Mouse (Mus musculus) yolk sac, embryonic 10.5 days (tissue): Measurements from ENCODE around the gene Rps6kc1.

Experiments used
- DNase-seq: peaks from one replicate; pipeline ENCODE4 v3.0.0-alpha.2; 2017; ENCODE audit warnings: low spot score

Rps6kc1 gene

DNA sequence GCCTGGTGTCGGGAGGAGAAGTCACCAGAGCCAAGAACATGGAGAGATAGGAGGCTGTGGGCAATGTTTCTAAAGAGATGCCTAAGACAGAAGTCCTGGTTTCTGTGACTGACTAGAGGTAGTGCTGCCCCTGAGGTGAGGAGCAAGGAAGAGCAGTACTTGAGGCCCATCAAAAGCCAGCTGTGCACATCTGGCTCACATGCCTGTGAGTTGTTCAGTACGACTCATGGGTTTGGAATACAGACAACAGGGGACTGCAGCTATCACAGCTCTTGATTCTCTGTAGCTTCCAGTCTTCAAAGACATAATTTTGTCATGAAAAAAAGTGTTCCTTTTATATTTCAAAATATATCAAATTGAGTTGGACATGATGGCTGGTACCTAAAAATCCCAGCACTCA is 10.5 kb downstream of the Rps6kc1 start:
- no peak for DNase-seq

DNA sequence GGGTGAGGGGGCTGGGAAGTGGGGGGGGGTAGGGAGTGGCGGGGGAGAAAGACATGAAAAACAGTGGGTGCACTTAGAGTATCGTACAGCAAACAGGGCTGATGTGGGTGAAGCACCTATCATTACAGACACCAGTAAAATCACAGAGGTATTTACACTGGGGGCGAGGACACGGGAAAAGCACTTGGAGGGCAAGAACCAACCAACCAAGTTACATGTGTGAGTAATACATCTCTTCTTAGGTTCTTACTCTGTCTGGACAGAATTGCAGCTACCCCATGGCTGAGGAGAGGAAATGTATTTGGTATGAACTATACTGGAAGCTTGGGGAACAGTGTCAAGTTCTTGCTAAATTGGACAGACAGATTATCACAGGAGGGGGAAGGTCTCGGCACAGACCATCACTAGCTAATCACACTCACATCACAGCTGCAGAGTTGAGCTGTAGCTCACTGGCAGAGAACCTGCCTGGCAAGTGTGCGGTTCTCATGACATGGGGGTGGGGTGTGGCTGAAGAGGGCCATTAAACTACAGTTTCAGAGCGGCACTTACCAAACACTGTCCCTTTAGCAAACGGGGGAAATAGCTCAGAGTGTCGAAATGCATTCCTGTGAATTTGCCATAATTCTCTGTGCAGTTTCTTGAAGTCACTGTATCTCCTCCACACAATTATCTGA is 12.5 kb downstream of the Rps6kc1 start:
- DNase-seq = no peak

- DNase-seq = no peak
These were observed 13.4 kb downstream of the Rps6kc1 start for GRCm38 (mm10) chr1:190898186-190898585.

GRCm38 (mm10) chr1:190893559-190894167 is 17.9 kb downstream of the Rps6kc1 start:
- DNase-seq = no peak

- DNase-seq = no peak
These were observed 22.9 kb downstream of the Rps6kc1 start for GRCm38 (mm10) chr1:190888646-190889045.

DNA sequence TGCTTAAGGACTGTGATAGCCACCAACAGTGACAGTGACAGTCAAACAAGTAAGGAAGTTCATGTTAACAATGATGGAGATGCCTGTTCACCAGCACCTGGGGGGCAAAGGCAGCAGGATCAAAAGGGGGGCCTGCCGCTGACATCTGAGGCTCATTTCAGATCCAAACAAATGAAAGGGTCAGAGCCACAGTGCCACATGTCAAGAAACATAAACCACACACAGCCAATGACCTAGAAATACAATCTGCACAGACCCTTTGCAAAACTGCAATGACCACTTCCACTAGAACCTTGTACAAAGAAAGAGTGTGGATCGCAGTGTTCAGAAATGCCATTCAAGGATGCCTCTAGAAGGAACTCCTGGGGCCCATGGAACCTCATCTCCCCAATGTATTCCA is 23.5 kb downstream of the Rps6kc1 start:
- DNase-seq = no peak

GRCm38 (mm10) chr1:190886014-190886413 is 25.6 kb downstream of the Rps6kc1 start:
- DNase-seq = no peak

- peak; percentile 12 for DNase-seq
These were observed 30.1 kb downstream of the Rps6kc1 start for GRCm38 (mm10) chr1:190881422-190881821.

DNA sequence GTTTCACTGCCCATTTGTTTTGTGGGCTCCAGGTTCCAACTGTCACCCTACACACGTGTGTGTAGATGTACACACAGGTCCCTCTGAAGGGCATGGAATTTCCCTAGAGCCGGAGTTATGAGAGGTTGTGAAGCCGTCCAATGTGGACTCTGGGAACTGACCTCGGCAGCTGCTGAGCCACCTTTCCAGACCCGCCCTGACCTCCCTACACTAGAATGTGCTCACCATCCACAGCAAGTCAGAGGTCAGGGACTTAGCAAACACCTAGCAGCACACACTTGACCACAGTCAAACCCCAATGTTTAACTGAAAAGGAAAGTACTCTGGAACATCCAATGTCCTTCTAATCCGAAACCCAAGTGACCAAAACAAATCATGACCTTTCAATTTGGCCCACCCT is 30.9 kb downstream of the Rps6kc1 start:
- DNase-seq = peak; percentile 64

DNA sequence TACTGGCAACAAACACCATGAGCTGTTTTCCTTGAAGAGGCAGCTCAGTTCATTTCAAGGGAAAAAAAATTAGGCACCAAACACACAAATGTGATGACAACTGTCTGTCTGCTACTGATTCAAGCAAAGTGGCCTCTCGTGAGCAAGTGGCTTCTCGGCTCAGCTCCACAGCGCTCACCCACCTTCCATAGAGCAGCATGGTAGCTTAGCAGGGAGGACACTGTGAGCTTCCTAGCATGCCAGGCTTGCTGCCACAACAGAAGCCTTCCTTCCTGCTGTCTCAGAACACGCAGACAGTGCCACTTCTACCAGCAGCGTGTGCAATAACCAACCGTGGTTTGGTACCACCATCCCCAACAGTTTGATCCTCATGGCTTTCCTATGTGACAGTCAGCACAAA is 35.8 kb downstream of the Rps6kc1 start:
- no peak for DNase-seq

GRCm38 (mm10) chr1:190875089-190875488 is 36.5 kb downstream of the Rps6kc1 start:
- DNase-seq = no peak

GRCm38 (mm10) chr1:190871068-190871467 is 40.5 kb downstream of the Rps6kc1 start:
- peak; percentile 71 for DNase-seq

GRCm38 (mm10) chr1:190869996-190870395 is 41.6 kb downstream of the Rps6kc1 start:
- DNase-seq = peak; percentile 21

DNA sequence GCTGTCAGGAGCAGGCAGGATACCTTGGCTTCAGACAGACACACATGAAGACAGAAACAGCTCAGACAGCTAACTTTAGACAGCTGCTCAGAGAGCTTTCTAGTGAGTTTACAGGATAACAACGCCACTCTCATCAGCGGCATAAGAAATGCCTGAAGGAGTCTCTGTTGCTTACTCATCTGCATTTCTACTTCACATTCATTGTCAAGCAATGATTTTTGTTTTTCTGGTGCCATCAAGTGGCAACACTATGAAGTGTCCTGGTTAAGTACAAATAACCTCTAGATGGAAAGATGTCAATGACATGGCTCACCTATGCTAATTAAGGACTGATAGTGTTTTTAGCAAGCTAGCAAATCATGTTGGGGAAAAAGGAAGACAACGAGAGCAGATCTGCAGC is 42.8 kb downstream of the Rps6kc1 start:
- DNase-seq = no peak

GRCm38 (mm10) chr1:190861626-190862025 is 49.9 kb downstream of the Rps6kc1 start:
- no peak for DNase-seq

DNA sequence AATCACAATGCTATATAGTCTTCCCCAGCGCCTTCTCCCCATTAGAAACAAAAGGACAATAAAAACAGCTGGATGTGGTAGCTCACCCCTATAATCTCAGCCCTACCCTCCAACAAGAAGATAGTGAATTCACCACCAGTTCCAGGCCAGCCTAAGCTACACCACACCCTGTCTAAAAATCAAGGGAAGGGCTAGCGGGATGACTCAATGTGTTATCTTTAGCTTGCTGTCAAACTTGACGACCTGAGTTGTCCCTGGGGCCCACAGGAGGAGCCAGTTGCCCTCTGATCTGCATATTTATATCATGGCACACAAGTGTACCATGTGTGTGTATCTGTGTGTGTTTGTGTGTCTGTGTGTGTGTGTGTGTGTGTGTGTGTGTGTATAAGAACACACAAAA is 57.1 kb downstream of the Rps6kc1 start:
- DNase-seq = no peak

DNA sequence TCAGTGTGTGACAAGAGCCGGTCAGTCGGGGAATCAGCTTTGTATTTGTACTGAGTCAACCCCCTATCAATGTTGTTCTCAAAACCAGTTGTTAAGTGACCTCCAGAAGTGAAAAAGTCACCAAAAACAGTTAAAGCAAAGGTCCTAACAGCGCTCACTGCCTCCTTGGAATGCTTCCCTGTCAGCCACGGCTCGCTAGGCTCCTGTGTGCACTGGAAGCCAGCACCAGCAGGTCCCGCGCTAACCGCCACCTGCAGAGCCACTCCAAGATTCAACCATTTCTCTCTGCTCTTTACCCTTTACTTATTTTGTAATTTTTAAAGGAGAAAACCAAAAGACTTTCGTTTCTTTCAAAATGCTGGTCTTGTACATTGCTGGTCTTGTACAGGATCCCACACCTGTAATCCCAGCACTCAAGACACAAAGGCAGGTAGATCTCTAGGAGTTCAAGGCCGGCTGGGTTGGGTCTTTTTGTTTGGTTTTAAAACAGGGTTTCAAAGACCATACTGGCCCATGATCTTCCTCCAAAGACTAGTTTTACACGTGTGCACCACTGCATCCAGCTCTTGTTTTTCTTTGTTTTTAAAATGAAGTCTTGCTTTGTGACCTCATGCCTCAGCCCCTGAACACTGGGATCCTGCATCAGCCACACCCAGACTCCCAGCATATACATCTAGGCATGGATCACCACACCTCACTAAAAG is 62.3 kb downstream of the Rps6kc1 start:
- no peak for DNase-seq

- no peak for DNase-seq
These were observed 62.9 kb downstream of the Rps6kc1 start for GRCm38 (mm10) chr1:190848676-190849075.

- DNase-seq = no peak
These were observed 64.6 kb downstream of the Rps6kc1 start for GRCm38 (mm10) chr1:190846956-190847355.

DNA sequence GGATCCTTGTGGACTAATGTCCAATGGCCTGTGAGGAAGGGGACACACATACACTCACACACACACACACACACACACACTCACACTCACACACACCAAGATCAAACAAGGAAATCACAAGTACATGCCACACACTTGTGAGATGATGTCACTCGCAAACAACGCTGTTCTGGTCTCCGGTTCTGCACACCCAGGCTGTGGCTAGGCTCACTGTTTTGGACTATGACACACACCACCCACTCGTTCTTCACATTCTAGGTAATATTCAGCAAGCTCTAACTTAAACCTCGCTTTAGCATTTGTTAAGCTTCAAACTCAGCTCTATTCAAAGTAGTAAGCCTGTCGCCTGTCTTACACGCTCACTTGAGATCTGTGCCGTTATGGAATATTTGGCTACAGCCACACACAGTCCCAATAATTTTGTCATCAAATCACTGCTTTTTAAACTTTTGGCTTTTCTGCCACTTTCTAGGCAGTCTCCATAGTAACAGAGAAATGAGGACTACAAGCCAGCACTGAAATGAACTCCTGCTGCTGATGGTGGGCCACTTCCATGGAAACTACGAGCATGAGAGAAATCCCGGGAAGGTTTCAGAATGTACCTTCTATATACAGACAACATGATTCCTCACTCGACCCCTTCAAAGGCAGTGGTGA is 65.4 kb downstream of the Rps6kc1 start:
- DNase-seq = no peak

GRCm38 (mm10) chr1:190845419-190845818 is 66.2 kb downstream of the Rps6kc1 start:
- no peak for DNase-seq

- DNase-seq = no peak
These were observed 67.2 kb downstream of the Rps6kc1 start for GRCm38 (mm10) chr1:190844356-190844755.

DNA sequence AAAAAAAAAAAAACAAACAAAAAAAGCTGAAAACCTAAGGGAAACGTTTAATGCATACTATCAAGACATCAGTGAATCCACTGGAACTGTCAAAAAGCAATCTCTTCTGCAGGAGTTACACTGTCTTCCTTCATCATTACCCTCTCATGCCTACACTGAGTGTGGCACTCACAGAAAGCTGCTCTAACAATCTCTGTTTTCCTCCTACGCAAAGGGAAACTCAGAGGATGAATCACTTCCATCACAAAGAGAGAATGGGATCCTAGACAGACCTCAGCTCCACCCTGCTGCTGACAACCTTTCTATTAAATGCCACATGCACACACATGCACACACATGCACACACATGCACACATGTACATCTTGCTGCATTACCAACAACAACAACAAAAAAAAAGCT is 75.5 kb downstream of the Rps6kc1 start:
- no peak for DNase-seq
